Mouse (Mus musculus) E14TG2a.4 (cell line): Measurements from ENCODE around the gene Lexm.

Experiments
- H3K27me3 ChIP-seq: 2 replicates; pipeline ENCODE4 v1.6.1; 2014; ENCODE audit warnings: low read length, control low read depth; ENCODE audit not compliant: insufficient read depth
- H3K36me3 ChIP-seq: 2 replicates; pipeline ENCODE4 v1.6.1; 2014; ENCODE audit warnings: low read length, control low read depth; ENCODE audit not compliant: insufficient read depth
- H3K4me1 ChIP-seq: replicated peaks from 2 replicates; pipeline ENCODE4 v1.6.1; 2014; ENCODE audit warnings: low read depth, low read length, control low read depth
- H3K4me3 ChIP-seq: replicated peaks from 2 replicates; pipeline ENCODE4 v1.5.1; 2014; ENCODE audit warnings: mild to moderate bottlenecking, low read length
- H3K9me3 ChIP-seq: 2 replicates; pipeline ENCODE4 v1.6.1; 2014; ENCODE audit warnings: low read length, control low read depth
- CTCF ChIP-seq: conservative IDR thresholded peaks from 2 replicates; pipeline ENCODE4 v1.5.1; 2014; ENCODE audit warnings: low read length
- NANOG ChIP-seq: IDR thresholded peaks from 2 replicates; pipeline ENCODE4 v1.6.1; 2014; ENCODE audit warnings: borderline replicate concordance, low read length, mixed read lengths
- POU5F1 ChIP-seq: IDR thresholded peaks from 2 replicates; pipeline ENCODE4 v1.6.1; 2014; ENCODE audit warnings: low read length, borderline replicate concordance

The Lexm gene

DNA sequence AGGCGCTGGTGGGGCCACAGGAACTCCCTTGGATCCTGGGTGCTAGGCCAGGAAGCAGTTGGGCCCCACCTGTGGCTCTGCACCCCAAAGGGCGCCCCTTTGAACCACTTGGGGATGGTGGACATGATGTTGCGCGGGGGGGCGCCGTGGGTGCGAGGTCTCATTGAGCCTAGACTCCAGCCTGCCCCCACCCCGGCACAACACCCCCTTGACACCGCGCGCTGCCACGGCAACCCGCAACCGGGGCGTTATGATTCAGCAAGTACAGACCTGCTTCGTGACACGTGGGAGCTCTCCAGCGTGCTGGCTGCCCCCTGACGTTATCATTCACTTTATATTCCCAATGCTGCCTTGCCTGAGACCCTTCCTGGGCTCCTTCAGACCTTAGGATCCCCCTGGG, at the start of gene Lexm:
Gene Lexm (minus strand): TSS at position 186 of the 400 bp plus-strand sequence.
- Histone ChIP-seq H3K4me1 (peaks cover 67% of the 10 kb centered on the region), H3K9me3 (no peaks in the 10 kb centered on the region), H3K36me3 (no peaks in the 10 kb centered on the region), H3K4me3 (peak within 1 kb of the TSS; percentile 74), H3K27me3 (peaks cover 7% of the 10 kb centered on the region)
- TF ChIP-seq POU5F1 (no peak), NANOG (no peak), CTCF (no peak)

- H3K9me3 ChIP-seq: no peaks in the 10 kb centered on the region
- TF ChIP-seq CTCF (no peak), POU5F1 (no peak), NANOG (no peak)
- H3K4me3 ChIP-seq: no peak overlapping the region
- H3K4me1 ChIP-seq: peaks cover 29% of the 10 kb centered on the region
- H3K27me3 ChIP-seq: no peaks in the 10 kb centered on the region
- peaks cover 100% of the 10 kb centered on the region for H3K36me3 ChIP-seq
These were observed 49.5 kb upstream of the Lexm start for GRCm38 (mm10) chr4:106666546-106666945.

DNA sequence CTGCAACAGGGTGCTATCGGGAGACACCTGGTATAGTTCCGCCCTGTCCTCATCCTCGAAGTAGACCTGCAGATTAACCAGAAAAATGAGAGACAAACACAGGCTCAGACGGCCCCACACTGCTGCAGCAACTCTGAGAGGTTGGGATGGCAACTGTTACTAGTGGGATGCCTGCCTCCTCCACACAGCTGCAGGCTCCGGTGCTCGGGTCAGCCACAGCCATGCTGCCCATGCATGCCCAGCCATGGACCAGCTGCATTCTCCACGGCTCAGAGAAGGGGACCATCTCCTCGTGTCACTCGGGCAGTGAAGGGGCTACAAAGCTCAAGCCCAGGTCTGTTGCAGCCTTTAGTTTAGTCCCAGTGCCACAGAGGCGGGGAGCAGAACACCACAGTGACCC, 48.6 kb upstream of the Lexm start:
- peaks cover 100% of the 10 kb centered on the region for H3K36me3 ChIP-seq
- no peaks in the 10 kb centered on the region for H3K27me3 ChIP-seq
- no peaks in the 10 kb centered on the region for H3K9me3 ChIP-seq
- H3K4me3 ChIP-seq: no peak overlapping the region
- TF ChIP-seq CTCF: no peak
- TF ChIP-seq POU5F1: no peak
- no peak for TF ChIP-seq NANOG
- H3K4me1 ChIP-seq: peaks cover 29% of the 10 kb centered on the region

DNA sequence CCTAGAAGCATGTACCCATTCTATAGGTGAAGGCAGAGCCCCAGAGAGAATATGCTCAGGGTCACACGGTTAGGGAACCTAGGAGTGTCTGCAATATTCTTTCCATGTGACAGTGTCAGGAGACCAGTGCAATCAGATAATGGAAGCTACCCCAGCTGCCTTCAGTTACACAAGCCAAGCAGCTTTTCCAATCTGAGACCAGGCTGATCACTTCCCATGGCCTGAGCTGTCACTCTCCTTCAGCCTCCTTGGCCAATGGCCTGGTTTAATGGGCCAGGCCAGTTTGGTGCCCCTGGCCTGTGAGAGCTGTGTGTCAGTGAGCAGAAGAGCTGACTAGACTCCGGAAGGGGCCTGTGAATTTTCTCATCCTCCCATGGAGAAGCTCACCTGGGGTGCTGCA, 48.2 kb upstream of the Lexm start:
- Histone ChIP-seq H3K9me3 (no peaks in the 10 kb centered on the region), H3K27me3 (no peaks in the 10 kb centered on the region), H3K4me3 (no peak overlapping the region), H3K4me1 (peaks cover 29% of the 10 kb centered on the region), H3K36me3 (peaks cover 100% of the 10 kb centered on the region)
- no peak for TF ChIP-seq NANOG
- TF ChIP-seq CTCF: no peak
- TF ChIP-seq POU5F1: no peak

DNA sequence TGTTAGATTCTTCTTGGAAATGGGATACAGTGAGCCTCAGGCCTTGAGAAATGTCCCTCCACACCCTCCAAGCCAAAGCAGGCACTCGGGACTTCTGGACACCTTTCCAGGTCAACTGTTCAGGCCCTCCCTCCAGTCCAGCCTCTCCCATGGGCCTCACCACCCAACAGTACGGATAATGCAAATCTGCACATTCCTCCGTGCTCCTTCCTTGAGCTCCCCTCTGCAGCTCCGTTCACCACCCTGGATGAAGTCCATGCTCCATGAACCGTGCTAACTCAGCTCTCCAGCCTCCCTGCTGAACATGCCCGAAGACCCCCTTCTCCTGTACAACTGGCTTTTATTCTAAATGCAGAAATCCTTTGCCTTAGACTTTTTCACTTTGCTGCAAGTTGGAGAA, 47.7 kb upstream of the Lexm start:
- H3K36me3 ChIP-seq: peaks cover 100% of the 10 kb centered on the region
- no peaks in the 10 kb centered on the region for H3K27me3 ChIP-seq
- TF ChIP-seq CTCF (no peak), NANOG (no peak), POU5F1 (no peak)

GRCm38 (mm10) chr4:106663956-106664470, 47.0 kb upstream of the Lexm start:
- H3K36me3 ChIP-seq: peaks cover 100% of the 10 kb centered on the region

More for the DNA sequence above, 47.7 kb upstream of the Lexm start:
- Histone ChIP-seq H3K4me3 (no peak overlapping the region), H3K4me1 (peaks cover 29% of the 10 kb centered on the region), H3K9me3 (no peaks in the 10 kb centered on the region)

GRCm38 (mm10) chr4:106655681-106656080, 38.6 kb upstream of the Lexm start:
- H3K27me3 ChIP-seq: no peaks in the 10 kb centered on the region
- TF ChIP-seq NANOG: no peak
- TF ChIP-seq CTCF: no peak
- no peak for TF ChIP-seq POU5F1
- no peaks in the 10 kb centered on the region for H3K9me3 ChIP-seq
- H3K4me3 ChIP-seq: no peak overlapping the region
- peaks cover 58% of the 10 kb centered on the region for H3K4me1 ChIP-seq
- H3K36me3 ChIP-seq: peaks cover 77% of the 10 kb centered on the region

More at GRCm38 (mm10) chr4:106663956-106664470, 47.0 kb upstream of the Lexm start:
- TF ChIP-seq CTCF: no peak
- no peak for TF ChIP-seq POU5F1
- TF ChIP-seq NANOG: no peak
- no peaks in the 10 kb centered on the region for H3K9me3 ChIP-seq
- H3K4me3 ChIP-seq: no peak overlapping the region
- H3K27me3 ChIP-seq: no peaks in the 10 kb centered on the region
- peaks cover 29% of the 10 kb centered on the region for H3K4me1 ChIP-seq

DNA sequence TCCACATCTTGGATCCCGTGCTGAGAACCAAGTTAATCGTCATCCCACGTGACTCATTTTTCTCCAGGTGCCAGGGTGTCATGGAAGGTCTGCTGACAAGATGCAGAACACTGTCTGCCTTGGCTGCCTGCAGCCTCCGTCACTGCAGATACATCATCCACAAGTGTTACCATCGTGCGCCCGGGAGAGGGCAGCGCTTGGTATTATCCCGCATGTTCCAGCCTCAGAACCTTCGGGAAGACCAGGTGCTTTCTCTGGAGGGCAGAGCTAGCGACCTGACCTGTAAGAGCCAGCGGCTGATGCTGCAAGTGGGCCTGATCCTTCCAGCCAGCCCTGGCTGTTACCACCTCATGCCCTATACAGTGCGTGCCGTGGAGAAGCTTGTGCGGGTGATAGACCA, 36.0 kb upstream of the Lexm start:
- TF ChIP-seq POU5F1: no peak
- peaks cover 54% of the 10 kb centered on the region for H3K36me3 ChIP-seq
- peak overlapping the region; percentile 67 for H3K4me3 ChIP-seq
- H3K4me1 ChIP-seq: peaks cover 68% of the 10 kb centered on the region
- no peaks in the 10 kb centered on the region for H3K9me3 ChIP-seq
- H3K27me3 ChIP-seq: no peaks in the 10 kb centered on the region

- 0 out of 2 replicates have a peak, but pooled peaks cover 3% of the 10 kb centered on the region for H3K27me3 ChIP-seq
- no peak for TF ChIP-seq POU5F1
- no peak for TF ChIP-seq CTCF
- no peak for TF ChIP-seq NANOG
- H3K4me3 ChIP-seq: no peak overlapping the region
- H3K36me3 ChIP-seq: peaks cover 49% of the 10 kb centered on the region
- peaks cover 63% of the 10 kb centered on the region for H3K4me1 ChIP-seq
- H3K9me3 ChIP-seq: no peaks in the 10 kb centered on the region
These were observed 35.5 kb upstream of the Lexm start for GRCm38 (mm10) chr4:106652546-106652945.
